Mouse (Mus musculus) adrenal gland (tissue): ENCODE results near the gene Cd3eap.

Source experiments
- intact Hi-C: fragments of 180-260 bp; cut with DNase I; formaldehyde crosslinking; loops from one replicate; pipeline ENCODE4 v1.15.1; 2025
- long read RNA-seq, 2 experiments: library from polyadenylated mRNA; unstranded; transcript quantifications; one replicate each; pipeline ENCODE4 v2.0.0; 2020; ENCODE audit warnings: borderline replicate concordance in 1 of 2; ENCODE audit not compliant: insufficient replicate concordance in 1 of 2

The Cd3eap gene
- long read RNA-seq, experiment 1, transcript Cd3eap-201 (3 exons, 2,239 nt), result major isoform, 15 of 20 reads
- long read RNA-seq, experiment 1, partial matches to known transcripts, result 0 of 20 reads
- long read RNA-seq, experiment 1, other reads (novel, unspliced or antisense), result 4 of 20 reads
- long read RNA-seq, experiment 2, transcript Cd3eap-201 (3 exons, 2,239 nt), result major isoform, 26 of 31 reads
- long read RNA-seq, experiment 2, partial matches to known transcripts, result 0 of 31 reads
- long read RNA-seq, experiment 2, other reads (novel, unspliced or antisense), result 5 of 31 reads

DNA sequence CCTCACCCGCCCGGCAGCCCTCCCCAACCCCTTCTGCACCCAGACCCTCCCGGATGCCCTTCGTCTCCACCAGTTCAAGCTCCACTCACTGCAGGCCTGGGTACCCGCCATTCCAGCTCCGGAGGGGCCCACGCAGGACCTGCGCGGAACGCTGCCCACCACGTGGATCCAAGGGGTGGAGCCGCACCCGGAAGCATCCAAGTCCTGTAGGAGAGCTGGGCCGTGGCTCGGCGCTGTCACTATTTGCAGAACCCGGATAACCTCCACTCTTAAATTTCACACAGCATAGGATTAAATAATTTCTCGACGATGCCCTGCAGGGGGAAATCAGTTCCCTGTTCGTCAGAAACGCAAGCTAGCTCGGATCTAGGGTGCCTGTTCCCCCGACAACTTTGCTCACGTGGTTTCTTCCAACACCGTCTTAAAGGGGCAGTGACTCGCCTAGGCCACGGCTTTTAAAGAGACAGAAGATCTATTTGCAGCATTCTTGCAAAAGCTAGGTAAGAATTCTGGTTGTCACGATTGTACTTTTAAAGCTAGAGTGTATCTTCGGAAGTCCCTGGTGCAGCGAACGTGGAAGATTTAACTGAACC, at the start of gene Cd3eap, which contains the start of gene Ppp1r13l:
Cd3eap (minus strand) TSS at position 185 of the 593 bp plus-strand sequence.
Ppp1r13l (plus strand) TSS at position 451 of the 593 bp plus-strand sequence.
- intact Hi-C loops, result no loop called here

DNA sequence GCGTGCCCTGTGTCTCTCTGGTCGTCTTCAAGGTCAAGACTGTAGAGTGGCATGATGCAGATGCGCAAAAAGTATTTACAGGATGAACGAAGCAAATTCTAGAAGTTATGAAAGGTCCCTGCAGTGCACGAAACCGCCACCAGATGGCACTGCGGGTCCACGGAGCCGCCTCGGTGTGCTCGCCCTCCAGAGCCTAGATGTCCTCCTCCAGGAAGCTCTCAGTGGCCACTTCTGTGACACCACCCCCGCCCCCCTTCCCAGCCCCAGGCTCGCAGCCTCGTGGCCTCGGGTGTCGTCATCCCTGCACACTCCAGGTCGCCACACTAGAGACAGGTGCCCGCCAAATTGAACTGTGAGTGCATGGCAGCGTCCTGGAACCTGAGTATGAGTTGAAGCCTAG, 46.1 kb upstream of the Cd3eap start:
- intact Hi-C loops, result loop anchor here (5.0 to 10.0 kb wide), 2 partner anchors 37 to 109 kb away; partner anchors contain the start of gene Nkpd1

DNA sequence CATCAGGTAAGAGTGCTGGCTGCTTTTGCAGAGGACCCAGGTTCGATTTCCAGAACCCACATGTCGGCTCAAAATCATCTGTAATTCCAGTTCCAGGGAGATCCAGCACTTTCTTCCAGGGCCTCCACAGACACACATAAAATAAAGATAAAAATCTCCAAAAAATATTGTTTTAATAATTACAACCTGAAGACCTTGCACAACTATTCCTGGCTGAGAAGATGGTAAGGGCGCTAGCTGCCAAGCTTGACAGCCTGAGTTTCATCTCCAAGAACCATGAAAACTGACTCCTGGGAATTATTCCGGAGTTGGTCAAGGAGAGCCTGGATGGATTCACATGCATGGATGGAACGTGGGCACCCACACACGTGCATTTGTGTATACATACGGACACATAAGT, 45.2 kb upstream of the Cd3eap start, which contains the start of gene Ckm:
Ckm (plus strand) TSS at position 301 of the 400 bp plus-strand sequence.
- intact Hi-C loops, result loop anchor here (5.0 to 10.0 kb wide), 2 partner anchors 110 to 308 kb away; partner anchors contain the start of gene Nkpd1

DNA sequence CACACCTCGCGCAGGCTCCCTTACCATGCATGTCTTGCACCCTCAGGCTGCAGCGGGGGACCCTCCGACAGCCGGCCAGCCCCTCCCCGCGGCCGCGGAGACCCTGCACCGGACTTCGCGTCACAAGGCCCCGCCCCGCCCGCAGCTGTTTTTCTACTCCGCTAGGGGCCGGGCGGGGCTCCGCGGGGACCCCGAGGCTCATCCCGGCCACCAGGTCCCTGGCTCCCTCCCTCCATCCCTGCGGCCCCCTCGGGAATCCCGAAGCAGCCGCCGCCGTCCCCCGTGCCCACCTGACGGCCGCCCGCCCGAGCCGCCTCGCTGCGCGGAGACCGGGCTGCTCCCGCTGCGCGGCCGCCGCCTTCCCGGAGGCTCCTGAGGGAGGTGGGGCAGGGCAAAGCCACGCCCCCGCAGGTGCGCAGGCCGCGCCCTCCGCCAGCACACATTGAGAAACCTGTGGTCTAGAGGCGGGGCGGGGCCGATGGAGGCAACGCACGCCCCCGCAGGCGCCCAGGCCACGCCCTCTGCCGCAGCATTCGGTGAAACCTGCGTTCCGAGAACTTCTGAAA, 44.5 kb upstream of the Cd3eap start, which contains the start of gene Klc3:
Klc3 (minus strand) TSS at position 374 of the 566 bp plus-strand sequence.
- intact Hi-C loops, result loop anchor here (5.0 to 10.0 kb wide), 2 partner anchors 111 to 308 kb away; partner anchors contain the start of gene Nkpd1

DNA sequence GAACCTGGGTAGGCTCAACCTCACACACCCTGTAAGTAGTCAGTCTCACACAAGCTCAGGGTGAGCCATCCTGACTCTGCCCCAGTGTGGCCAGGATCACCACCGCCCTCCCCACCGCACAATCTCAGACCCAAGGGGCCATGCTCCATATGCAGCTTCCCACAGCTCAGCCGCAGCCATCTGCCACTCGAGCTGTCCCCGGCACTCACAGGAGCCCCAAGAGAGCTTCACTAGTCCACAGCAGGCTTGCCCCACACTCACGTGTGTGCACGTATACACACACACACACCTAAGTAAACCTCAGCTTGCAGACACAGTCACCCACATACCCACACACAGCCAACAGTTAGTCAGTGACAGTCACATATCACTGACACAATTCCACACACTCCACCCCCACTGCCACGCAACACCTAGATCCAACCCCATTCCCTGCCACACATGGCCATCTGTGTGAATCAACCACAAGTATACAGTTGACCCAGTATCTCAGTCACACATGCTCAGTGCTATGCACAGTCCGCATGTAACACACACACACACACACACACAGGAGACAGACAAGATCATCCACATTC, 43.3 kb upstream of the Cd3eap start:
- intact Hi-C loops, result loop anchor here (5.0 to 10.0 kb wide), 2 partner anchors 112 to 310 kb away; partner anchors contain the start of gene Nkpd1

DNA sequence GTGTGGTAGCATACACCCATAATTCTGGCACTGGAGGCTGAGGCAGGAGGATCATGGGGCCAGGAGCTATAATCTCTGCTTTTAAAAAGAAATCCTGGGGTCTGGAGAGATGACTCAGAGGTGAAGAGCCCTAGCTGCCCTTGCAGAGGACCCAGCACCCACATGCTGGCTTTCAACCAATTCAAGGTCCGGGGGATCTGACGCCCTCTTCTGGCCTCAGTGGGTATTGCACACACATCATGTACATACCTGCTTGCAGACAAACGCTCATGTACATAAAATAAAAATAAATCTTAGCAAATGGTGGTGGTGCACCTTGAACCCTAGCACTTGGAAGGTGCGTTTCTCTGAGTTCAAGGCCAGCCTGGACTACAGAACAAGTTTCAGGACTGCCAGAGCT, 41.7 kb upstream of the Cd3eap start:
- intact Hi-C loops, result loop anchor here (5.0 to 10.0 kb wide), 2 partner anchors 114 to 311 kb away; partner anchors contain the start of gene Nkpd1

DNA sequence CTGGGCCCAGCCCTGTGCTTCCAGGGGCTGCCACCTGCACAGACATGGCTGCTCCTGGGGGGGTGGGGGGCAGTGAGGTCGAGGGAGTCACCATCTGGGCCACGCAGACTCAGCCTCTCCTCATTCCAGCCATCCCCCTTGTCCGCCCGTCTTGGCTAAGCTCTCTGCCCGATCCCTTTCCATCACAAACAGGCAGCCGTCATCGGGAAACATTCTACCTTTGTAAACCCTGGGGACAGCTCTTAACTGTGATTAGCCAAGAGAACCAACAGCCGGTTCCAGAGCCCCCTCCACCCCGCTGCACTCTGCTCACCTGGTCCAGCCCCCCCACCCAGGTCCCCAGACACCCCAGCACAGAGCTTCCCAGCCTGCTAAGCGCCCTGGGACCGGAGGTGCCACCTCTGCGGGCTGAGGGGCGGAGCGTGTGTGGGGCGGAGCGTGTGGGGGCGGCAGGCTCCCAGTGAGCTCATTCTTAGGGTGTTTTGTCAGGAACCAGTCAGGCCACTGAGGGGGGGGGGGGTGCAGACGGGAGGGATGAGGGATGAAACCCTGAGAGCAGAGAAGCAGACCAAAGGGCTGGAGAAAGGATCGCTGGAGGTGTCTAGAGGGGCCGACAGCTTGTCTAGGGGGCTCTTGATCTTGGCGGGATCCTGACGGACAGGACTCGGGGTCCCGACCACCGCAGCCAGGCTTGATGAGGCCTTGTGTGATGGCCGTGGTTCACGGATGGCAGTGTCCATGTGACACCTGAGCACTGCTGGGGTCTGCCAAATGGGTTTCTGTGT, 40.4 kb upstream of the Cd3eap start:
- intact Hi-C loops, result loop anchor here (5.0 to 10.0 kb wide), 2 partner anchors 115 to 313 kb away; partner anchors contain the start of gene Nkpd1

DNA sequence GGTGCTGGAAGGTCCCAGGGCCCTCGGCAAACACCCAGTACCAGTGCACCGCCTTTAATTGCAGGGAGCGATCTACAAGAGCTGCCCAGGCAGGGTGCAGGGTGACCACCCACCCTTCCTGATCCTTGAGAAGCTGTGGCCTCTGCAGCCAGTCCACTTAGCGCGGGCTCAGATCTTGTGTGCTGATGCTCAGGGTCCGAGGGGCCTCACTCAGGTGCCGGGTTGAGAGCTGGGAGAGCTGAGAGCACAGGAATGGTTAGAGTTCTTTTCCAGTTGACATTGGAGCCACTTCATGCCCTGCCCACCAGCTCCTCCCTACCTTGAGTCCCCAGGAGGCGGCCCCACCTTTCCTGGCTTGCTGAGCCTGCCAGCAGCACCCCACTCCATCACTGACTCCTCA, 35.2 kb upstream of the Cd3eap start:
- intact Hi-C loops, result no loop called here

DNA sequence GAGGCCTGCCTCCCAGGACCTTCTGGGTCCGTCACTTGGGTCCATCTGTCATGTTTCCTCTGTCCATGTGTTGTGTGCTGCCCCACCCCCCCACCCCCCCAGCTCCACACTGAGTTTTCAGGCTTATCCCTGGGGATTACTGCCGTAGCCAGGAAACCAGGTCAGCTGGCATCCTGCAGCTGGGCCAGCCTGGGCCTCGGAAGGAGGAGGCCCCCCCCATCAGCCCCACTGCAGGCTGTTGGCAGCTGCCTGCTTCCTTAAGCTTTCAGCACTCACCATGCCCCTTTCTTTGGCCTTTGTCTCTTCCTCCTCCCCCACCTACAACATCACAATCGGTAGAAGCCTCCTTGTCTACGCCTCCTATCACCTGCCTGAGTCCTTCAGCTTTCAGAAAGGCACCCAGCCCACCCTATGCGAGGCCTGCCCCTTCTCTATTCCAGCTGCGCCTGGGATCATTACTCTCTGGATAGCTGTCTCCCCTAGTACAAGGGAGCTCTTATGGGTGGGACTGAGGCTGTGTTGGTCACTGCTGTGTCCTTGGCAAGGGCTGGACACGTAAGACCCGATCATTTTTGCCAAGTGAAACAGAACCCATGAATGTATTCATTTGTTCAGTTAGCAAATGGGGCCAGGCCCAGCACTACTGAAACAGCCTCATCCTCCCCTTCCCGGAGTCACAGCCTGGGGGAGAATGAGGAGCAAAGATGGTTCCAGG, 29.6 kb upstream of the Cd3eap start:
- intact Hi-C loops, result no loop called here

DNA sequence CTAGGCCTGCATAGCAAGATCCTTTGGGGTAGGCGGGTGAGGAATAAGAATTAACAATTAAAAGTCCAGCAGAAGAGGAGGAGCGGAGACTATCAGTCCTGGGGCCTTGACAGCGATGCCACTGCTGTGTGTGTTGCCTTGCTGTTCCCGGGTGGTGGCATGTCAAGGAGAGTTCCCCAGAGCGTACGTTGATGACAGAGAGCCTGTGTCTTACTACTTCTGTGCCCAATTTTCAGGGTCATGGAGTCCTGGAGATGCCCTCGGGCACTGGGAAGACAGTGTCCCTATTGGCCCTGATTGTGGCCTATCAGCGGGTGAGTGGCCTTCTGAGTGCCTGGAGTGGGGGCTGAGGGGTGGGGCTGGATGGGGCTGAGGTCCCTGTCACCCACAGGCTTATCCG, 24.4 kb upstream of the Cd3eap start:
- intact Hi-C loops, result no loop called here

DNA sequence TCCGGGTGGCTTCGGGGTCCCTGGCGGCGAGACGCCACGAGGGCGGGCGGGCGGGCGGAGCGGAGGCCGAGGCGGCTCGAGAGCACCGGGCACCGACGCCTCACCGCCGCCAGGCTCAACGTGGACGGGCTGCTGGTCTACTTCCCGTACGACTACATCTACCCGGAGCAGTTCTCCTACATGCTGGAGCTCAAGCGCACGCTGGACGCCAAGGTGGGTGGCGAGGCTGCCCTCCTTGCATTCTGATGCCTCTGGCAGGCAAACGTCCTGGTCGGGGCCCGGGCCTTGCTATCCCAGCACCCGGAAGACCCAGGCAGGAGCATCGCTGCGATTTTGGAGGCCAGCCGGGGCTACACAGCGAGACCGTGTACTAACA, 22.9 kb upstream of the Cd3eap start:
- intact Hi-C loops, result no loop called here

DNA sequence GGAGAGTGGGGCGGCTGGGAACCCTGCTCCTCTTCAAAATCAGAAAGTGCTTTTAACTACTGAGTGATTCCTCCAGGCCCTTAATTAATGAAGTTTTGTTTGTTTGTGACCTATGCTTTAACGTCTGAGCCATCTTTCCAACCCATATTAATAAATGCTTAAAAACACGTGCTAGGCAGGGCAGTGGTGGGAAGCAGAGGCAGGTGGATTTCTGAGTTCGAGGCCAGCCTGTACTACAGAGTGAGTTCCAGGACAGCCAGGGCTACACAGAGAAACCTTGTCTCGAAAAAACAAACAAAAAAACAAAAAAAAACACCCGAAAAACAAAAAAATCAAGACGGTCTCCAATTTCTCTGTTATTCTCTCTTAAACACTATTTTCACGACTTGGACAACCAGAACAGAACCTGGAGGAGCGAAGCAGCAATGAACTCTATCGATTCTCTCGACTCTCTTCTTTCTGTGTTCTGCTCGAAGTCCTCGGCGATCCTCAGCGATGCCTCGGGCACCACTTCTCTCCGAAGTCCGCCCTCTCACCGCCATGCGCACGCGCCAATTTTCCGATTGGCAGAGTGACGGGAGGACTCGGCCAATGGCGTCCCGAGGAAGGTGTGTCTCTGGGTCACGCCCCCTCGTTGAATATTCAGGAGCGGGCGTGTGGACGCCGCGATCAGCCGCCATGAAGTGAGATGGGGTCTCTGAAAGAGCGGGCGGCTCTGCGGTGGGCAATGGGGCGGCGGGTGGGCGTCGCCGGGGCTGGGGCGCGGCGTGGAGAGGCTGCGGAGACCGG, 22.3 kb upstream of the Cd3eap start, which contains the start of gene Ercc2:
Ercc2 (plus strand) TSS at position 634 of the 789 bp plus-strand sequence.
- intact Hi-C loops, result no loop called here

DNA sequence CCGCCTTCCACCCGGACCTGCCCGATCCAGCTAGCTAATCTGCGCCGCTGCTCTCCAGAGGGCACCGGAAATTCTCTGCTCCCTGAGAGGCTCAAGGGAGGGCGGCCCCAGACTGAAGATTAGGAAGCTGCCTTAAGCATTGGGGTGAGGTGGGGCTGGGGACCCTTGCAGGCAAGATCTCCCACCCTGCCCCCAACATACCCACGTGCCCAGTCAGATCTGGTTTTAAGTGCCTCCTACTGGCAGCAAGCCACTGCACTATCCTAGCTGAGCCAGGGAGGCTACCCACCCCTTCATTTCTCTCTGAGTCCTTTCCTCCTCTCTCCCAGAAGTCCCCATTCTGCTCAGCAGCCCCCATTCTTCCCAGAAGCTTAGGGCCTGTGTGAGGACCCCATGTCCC, 18.8 kb upstream of the Cd3eap start:
- intact Hi-C loops, result no loop called here

DNA sequence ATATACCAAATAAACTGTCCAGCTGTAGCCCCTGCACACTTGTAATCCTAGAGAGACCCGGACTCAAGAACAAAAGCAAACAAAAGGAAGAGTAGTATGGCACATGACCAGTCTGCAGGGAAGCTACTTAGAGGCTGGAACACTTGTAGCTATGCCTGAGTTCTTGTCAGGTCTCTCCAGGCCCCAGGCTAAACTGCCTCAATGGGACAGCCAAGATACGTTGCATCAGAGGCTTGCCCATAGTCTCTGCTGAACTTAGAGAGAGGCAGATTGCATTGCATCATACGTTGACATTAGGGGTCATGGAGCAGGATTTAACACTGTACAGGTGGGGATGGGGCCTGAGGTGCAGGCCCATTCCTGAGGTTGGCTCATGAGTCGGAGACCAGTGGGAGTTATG, 16.7 kb upstream of the Cd3eap start:
- intact Hi-C loops, result no loop called here

DNA sequence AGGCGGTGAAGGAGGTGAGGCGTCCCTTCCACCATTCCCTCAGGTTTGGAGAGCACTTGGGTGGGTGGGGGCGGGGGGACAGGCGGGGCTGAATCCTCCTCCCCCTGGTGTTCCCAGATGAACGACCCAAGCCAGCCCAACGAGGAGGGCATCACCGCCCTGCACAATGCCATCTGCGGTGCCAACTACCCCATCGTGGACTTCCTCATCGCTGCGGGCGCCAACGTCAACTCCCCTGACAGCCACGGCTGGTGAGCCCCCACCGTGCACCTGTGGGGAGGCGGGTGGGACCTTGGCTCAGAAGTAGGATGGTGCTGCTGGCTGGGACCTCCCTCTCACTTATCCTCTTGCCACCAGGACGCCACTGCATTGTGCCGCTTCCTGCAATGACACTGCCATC, 16.1 kb upstream of the Cd3eap start:
- intact Hi-C loops, result no loop called here

DNA sequence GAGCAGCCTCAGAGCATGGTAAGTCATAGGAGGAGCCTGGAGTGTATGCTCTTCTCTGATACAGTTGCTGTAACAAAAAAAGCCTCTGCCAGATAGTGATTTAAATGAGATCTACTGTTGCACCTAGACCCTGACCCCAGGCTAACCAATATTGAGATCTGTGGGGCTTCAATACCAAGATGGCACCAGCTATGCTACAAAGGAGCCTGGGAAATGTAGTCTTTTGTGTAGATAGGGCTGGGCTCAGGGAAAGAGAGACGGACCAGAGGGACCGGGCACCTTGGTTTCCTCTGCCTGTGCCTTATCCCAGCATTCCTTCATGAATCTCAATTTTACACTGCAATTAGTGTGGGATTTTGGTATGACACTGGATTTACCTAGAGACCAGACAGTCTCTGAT, 14.1 kb upstream of the Cd3eap start:
- intact Hi-C loops, result no loop called here

DNA sequence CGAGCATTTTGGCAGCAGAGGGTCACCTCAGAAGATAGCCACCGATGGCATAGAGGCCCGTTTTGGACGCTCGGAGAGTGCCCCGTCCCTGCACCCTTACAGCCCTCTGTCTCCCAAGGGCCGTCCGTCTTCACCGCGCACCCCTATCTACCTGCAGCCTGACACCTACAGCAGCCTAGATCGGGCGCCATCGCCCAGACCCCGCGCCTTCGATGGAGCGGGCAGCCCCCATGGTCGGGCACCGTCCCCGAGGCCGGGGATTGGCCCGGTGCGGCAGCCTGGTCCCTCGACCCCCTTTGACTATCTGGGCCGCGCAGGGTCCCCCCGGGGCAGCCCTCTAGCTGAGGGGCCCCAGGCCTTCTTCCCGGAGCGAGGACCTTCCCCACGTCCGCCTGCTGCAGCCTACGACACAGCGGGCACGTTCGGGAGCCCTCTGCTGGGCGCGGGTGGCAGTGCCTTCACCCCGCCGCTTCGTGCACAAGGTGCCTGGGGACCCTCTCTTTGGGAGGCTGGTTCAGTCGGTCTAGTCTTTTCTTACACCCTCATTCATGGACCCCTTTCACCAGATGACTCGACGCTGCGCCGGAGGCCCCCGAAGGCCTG, 10.6 kb upstream of the Cd3eap start:
- intact Hi-C loops, result no loop called here

DNA sequence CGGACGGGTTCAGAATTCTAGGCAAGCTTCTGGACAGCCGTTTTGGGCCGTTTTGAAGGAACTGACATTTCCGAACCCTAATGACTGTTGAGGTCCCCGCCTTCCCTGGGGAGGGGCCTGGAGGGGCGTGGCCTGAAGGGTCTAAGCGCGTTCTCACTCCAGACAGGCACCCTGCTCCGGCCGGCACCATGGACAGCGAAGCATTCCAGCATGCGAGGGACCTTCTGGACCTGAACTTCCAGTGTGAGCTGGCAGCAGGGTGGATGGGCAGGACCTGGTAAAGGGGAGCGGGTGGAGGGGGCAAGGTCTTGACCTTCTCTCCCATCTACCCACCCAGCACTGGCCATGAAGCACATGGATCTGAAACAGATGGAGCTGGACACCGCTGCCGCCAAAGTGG, 9.1 kb upstream of the Cd3eap start:
- intact Hi-C loops, result no loop called here

DNA sequence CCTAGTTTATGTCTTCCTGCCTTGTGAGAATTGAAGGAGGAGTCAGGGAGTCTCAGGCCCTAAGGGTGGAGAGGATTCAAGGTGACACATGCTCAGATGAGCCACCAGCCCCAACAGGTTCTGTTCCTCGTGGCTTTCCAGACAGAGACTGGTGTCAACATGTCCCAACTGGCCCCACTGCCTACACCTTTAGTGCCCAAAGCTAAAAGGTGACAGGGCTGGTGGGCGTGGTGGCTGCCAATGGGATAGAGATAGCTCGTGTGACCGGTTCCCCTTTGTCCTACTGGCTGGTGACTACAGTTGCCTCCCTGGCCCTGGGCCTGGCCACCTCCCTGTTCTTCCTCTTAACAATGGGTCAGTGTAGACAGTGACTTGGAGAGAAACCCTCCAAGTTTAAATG, 6.1 kb upstream of the Cd3eap start:
- intact Hi-C loops, result no loop called here
